ENCODE assay signal across 18 mouse cellular contexts in genomic region chr4:117410049-117410410, GRCm38 (mm10).
DNase-seq lines count a peak whose midpoint lies in the region; ATAC-seq and TF ChIP-seq lines count a peak whose summit lies in the region.
"Had no signal": no experiment of that assay in that cellular context is flagged by ENCODE, and none has a peak within 500 bp of the region (broad histone marks: within the 10 kb centered on the region; RNA-seq: fewer than 3 reads in every experiment).

No protein-coding gene starts in this region.

- ATAC-seq in hindbrain, embryonic 11.5 days (ENCODE audit: low FRiP score), result no peak
- no peak for ATAC-seq in hindbrain, postnatal 0 days
- ATAC-seq in neural tube, embryonic 11.5 days (ENCODE audit: insufficient read depth, low FRiP score, low TSS enrichment), result no peak
- ATAC-seq in neural tube, embryonic 15.5 days (ENCODE audit: low FRiP score), result no peak
- ATAC-seq in hindbrain, embryonic 14.5 days (ENCODE audit: low FRiP score), result no peak
- no peak for ATAC-seq in monocyte, adult 5-6 weeks (replicated peaks; ENCODE audit: insufficient number of reproducible peaks, low FRiP score, low TSS enrichment, poor library complexity, severe bottlenecking)

- no peak overlapping the region for H3K4me2 ChIP-seq in hindbrain, embryonic 11.5 days (replicated peaks; ENCODE audit: low read depth, low read length)
- no peak overlapping the region for H3K4me2 ChIP-seq in hindbrain, postnatal 0 days (ENCODE audit: low read depth, low read length)
- H3K4me2 ChIP-seq in neural tube, embryonic 11.5 days (ENCODE audit: low read depth), result no peak overlapping the region
- H3K4me2 ChIP-seq in neural tube, embryonic 15.5 days, result no peak overlapping the region
- H3K4me2 ChIP-seq in hindbrain, embryonic 14.5 days (replicated peaks), result no peak overlapping the region; the same call in 1 of the 2 replicates
- H3K4me2 ChIP-seq: forebrain, embryonic 15.5 days had no signal

- peak overlapping the region; percentile 60 for H3K27ac ChIP-seq in hindbrain, embryonic 11.5 days (ENCODE audit: low read depth, low read length)
- H3K27ac ChIP-seq in hindbrain, postnatal 0 days, result no peak overlapping the region
- H3K27ac ChIP-seq in neural tube, embryonic 11.5 days (ENCODE audit: low read depth, low read length), result 0 out of 2 replicates have a peak overlapping the region, but pooled peaks have one; percentile 20
- no peak overlapping the region for H3K27ac ChIP-seq in neural tube, embryonic 15.5 days (replicated peaks)
- H3K27ac ChIP-seq in hindbrain, embryonic 14.5 days, result peak overlapping the region; percentile 36; the same call in 1 of the 2 replicates
- H3K27ac ChIP-seq: forebrain, embryonic 15.5 days; kidney, postnatal 0 days; liver, embryonic 14.5 days; macrophage had no signal

- H3K27me3 ChIP-seq in hindbrain, embryonic 11.5 days (ENCODE audit: control insufficient read depth, insufficient read depth, low read length), result peaks cover 74% of the 10 kb centered on the region
- peaks cover 15% of the 10 kb centered on the region for H3K27me3 ChIP-seq in hindbrain, postnatal 0 days (ENCODE audit: insufficient read depth, low read length)
- H3K27me3 ChIP-seq in neural tube, embryonic 11.5 days (ENCODE audit: control insufficient read depth, insufficient read depth, low read length), result peaks cover 80% of the 10 kb centered on the region
- peaks cover 94% of the 10 kb centered on the region for H3K27me3 ChIP-seq in neural tube, embryonic 15.5 days (replicated peaks)
- peaks cover 96% of the 10 kb centered on the region for H3K27me3 ChIP-seq in hindbrain, embryonic 14.5 days (ENCODE audit: control insufficient read depth, insufficient read depth, low read length)
- H3K27me3 ChIP-seq: forebrain, embryonic 15.5 days had no signal

- H3K4me1 ChIP-seq in hindbrain, embryonic 11.5 days (replicated peaks; ENCODE audit: control insufficient read depth, insufficient read depth, low read length), result peaks cover 18% of the 10 kb centered on the region
- peaks cover 4% of the 10 kb centered on the region; the same call in 1 of the 2 replicates for H3K4me1 ChIP-seq in hindbrain, postnatal 0 days (ENCODE audit: insufficient read depth, low read length)
- H3K4me1 ChIP-seq in neural tube, embryonic 11.5 days (ENCODE audit: control insufficient read depth, insufficient read depth, low read length), result peaks cover 31% of the 10 kb centered on the region
- H3K4me1 ChIP-seq in neural tube, embryonic 15.5 days, result peaks cover 18% of the 10 kb centered on the region
- peaks cover 22% of the 10 kb centered on the region for H3K4me1 ChIP-seq in hindbrain, embryonic 14.5 days (replicated peaks; ENCODE audit: control insufficient read depth, insufficient read depth, low read length)

- TF ChIP-seq CTCF in hindbrain, postnatal 0 days (IDR thresholded peaks at IDR 0.05; ENCODE audit: low read depth), result no peak

- no peak overlapping the region for H3K9ac ChIP-seq in hindbrain, embryonic 11.5 days (ENCODE audit: low read depth, low read length)
- no peak overlapping the region for H3K9ac ChIP-seq in hindbrain, postnatal 0 days (replicated peaks; ENCODE audit: low read length)
- no peak overlapping the region for H3K9ac ChIP-seq in neural tube, embryonic 11.5 days (ENCODE audit: low read length)
- H3K9ac ChIP-seq in neural tube, embryonic 15.5 days (replicated peaks), result no peak overlapping the region
- H3K9ac ChIP-seq in hindbrain, embryonic 14.5 days, result no peak overlapping the region
- H3K9ac ChIP-seq: forebrain, embryonic 15.5 days; liver, embryonic 14.5 days had no signal

- no peak overlapping the region for H3K4me3 ChIP-seq in hindbrain, embryonic 11.5 days (ENCODE audit: low read depth, low read length)
- H3K4me3 ChIP-seq in hindbrain, postnatal 0 days (ENCODE audit: low read length), result no peak overlapping the region
- H3K4me3 ChIP-seq in neural tube, embryonic 11.5 days (ENCODE audit: low read depth, low read length), result no peak overlapping the region
- no peak overlapping the region for H3K4me3 ChIP-seq in neural tube, embryonic 15.5 days (replicated peaks)
- H3K4me3 ChIP-seq in hindbrain, embryonic 14.5 days (replicated peaks; ENCODE audit: low read length), result no peak overlapping the region
- H3K4me3 ChIP-seq: forebrain, embryonic 15.5 days had no signal

- DNase-seq in hindbrain, embryonic 11.5 days (ENCODE audit: low spot score), result peak; percentile 34
- DNase-seq in hindbrain, postnatal 0 days (ENCODE audit: low spot score), result no peak
- no peak for DNase-seq in neural tube, embryonic 11.5 days (ENCODE audit: low spot score)
- no peak for DNase-seq in hindbrain, embryonic 14.5 days (ENCODE audit: low spot score)
- no peak for DNase-seq in urinary bladder, adult 18-20 months (ENCODE audit: low spot score in 2 of 2)
- DNase-seq: adrenal gland, postnatal 36 days; B cell, adult 2 months; cerebellum, postnatal 36 days; gastrocnemius, postnatal 36 days; kidney, adult 18-20 months; spleen, adult 18-20 months; thymus, postnatal 4 days had no signal

- no peaks in the 10 kb centered on the region for H3K9me3 ChIP-seq in hindbrain, embryonic 11.5 days (ENCODE audit: control insufficient read depth, low read length)
- H3K9me3 ChIP-seq in hindbrain, postnatal 0 days (ENCODE audit: low read length), result no peaks in the 10 kb centered on the region
- H3K9me3 ChIP-seq in neural tube, embryonic 11.5 days (ENCODE audit: control insufficient read depth, low read length), result no peaks in the 10 kb centered on the region
- no peaks in the 10 kb centered on the region for H3K9me3 ChIP-seq in neural tube, embryonic 15.5 days (replicated peaks)
- H3K9me3 ChIP-seq in hindbrain, embryonic 14.5 days (ENCODE audit: control insufficient read depth, low read length), result no peaks in the 10 kb centered on the region
- H3K9me3 ChIP-seq: forebrain, embryonic 15.5 days had no signal

- WGBS in hindbrain, embryonic 11.5 days, result 6% methylated on average over 3 of the region's 3 CpGs
- 18% methylated on average over 3 of the region's 3 CpGs for WGBS in hindbrain, postnatal 0 days
- WGBS in neural tube, embryonic 11.5 days, result 16% methylated on average over 3 of the region's 3 CpGs
- 13% methylated on average over 3 of the region's 3 CpGs for WGBS in neural tube, embryonic 15.5 days
- WGBS in hindbrain, embryonic 14.5 days, result 10% methylated on average over 3 of the region's 3 CpGs

- H3K36me3 ChIP-seq in hindbrain, embryonic 11.5 days (ENCODE audit: control insufficient read depth, insufficient read depth, low read length), result no peaks in the 10 kb centered on the region
- no peaks in the 10 kb centered on the region for H3K36me3 ChIP-seq in hindbrain, postnatal 0 days (ENCODE audit: insufficient read depth, low read length)
- no peaks in the 10 kb centered on the region for H3K36me3 ChIP-seq in neural tube, embryonic 11.5 days (ENCODE audit: control insufficient read depth, insufficient read depth, low read length)
- no peaks in the 10 kb centered on the region for H3K36me3 ChIP-seq in neural tube, embryonic 15.5 days
- H3K36me3 ChIP-seq in hindbrain, embryonic 14.5 days (replicated peaks; ENCODE audit: control insufficient read depth, insufficient read depth), result no peaks in the 10 kb centered on the region
- H3K36me3 ChIP-seq: forebrain, embryonic 15.5 days had no signal

Comparison
In these comparisons a context has a peak if more than half of its experiments do, and no peak if none do; other contexts are left out.
1. H3K27ac ChIP-seq: peak in hindbrain, embryonic 11.5 days (single experiment), neural tube, embryonic 11.5 days (single experiment) and hindbrain, embryonic 14.5 days (single experiment); none in hindbrain, postnatal 0 days (single experiment) and neural tube, embryonic 15.5 days (single experiment).